Mouse (Mus musculus) splenic B cell, adult 2 months (primary cell): Measurements from ENCODE around the gene Slc43a3.

Experiments
- DNase-seq: peaks from one replicate; pipeline ENCODE4 v3.0.0-alpha.2; 2011; ENCODE audit warnings: low read depth, low spot score
- H3K27me3 ChIP-seq: 2 replicates; pipeline ENCODE4 v1.6.1; 2012; ENCODE audit warnings: mild to moderate bottlenecking, low read length, moderate library complexity, mixed read lengths; ENCODE audit not compliant: control insufficient read depth, poor library complexity, insufficient read depth, severe bottlenecking
- H3K36me3 ChIP-seq: 2 replicates; pipeline ENCODE4 v1.6.1; 2012; ENCODE audit warnings: mild to moderate bottlenecking, low read length, moderate library complexity, mixed read lengths; ENCODE audit not compliant: control insufficient read depth, poor library complexity, insufficient read depth, severe bottlenecking

The Slc43a3 gene

GRCm38 (mm10) chr2:84918188-84918587, 18.2 kb upstream of the Slc43a3 start:
- H3K36me3 ChIP-seq, result no peaks in the 10 kb centered on the region
- DNase-seq, result no peak
- H3K27me3 ChIP-seq, result no peaks in the 10 kb centered on the region

- H3K27me3 ChIP-seq, result no peaks in the 10 kb centered on the region
- H3K36me3 ChIP-seq, result no peaks in the 10 kb centered on the region
- DNase-seq, result no peak
Measured at GRCm38 (mm10) chr2:84919601-84920108, 16.7 kb upstream of the Slc43a3 start.

- Histone ChIP-seq H3K36me3 (no peaks in the 10 kb centered on the region), H3K27me3 (no peaks in the 10 kb centered on the region)
- DNase-seq, result peak; percentile 49
Measured at GRCm38 (mm10) chr2:84930186-84930585, 6.2 kb upstream of the Slc43a3 start.

- Histone ChIP-seq H3K36me3 (no peaks in the 10 kb centered on the region), H3K27me3 (no peaks in the 10 kb centered on the region)
- no peak for DNase-seq
Measured at GRCm38 (mm10) chr2:84933992-84934648, 2.3 kb upstream of the Slc43a3 start.

GRCm38 (mm10) chr2:84934649-84935007, 1.8 kb upstream of the Slc43a3 start:
- no peak for DNase-seq
- no peaks in the 10 kb centered on the region for H3K27me3 ChIP-seq
- H3K36me3 ChIP-seq, result no peaks in the 10 kb centered on the region

- no peaks in the 10 kb centered on the region for H3K27me3 ChIP-seq
- DNase-seq, result no peak
- H3K36me3 ChIP-seq, result no peaks in the 10 kb centered on the region
Measured at GRCm38 (mm10) chr2:84935065-84935464, 1.3 kb upstream of the Slc43a3 start.

DNA sequence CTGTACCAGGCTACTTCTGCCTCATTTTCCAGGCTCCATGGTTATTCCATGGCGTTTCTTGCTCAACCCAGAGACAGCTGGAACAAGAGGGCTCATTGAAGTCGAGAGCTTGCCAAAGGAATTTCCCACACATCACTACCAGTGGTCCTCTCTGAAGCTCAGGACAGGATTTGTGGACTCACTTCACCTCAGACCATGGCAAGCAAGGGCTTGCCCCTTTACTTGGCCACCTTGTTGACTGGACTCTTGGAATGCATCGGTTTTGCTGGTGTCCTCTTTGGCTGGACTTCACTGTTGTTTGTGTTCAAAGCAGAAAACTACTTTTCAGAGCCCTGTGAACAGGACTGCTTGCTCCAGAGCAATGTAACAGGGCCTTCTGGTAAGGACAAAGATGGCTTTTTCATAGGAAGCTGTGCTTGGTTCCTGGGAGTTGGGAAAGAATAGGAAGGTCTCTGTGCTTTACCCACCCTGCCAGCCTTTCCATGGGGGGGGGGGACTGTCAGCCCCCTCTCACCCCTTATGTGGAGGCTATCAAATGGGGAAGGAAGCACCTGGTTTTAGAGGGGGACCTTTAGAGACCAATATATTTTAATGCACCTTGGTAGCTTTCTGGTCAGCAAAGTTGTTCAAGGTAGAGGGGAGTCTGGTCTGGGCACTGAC, 1.2 kb downstream of the Slc43a3 start:
- Histone ChIP-seq H3K36me3 (no peaks in the 10 kb centered on the region), H3K27me3 (no peaks in the 10 kb centered on the region)
- no peak for DNase-seq

- Histone ChIP-seq H3K27me3 (no peaks in the 10 kb centered on the region), H3K36me3 (no peaks in the 10 kb centered on the region)
- peak; percentile 64 for DNase-seq
Measured at GRCm38 (mm10) chr2:84938249-84938946, 2.0 kb downstream of the Slc43a3 start.

GRCm38 (mm10) chr2:84939306-84939705, 2.9 kb downstream of the Slc43a3 start:
- peak; percentile 23 for DNase-seq
- H3K27me3 ChIP-seq, result no peaks in the 10 kb centered on the region

GRCm38 (mm10) chr2:84939711-84940110, 3.3 kb downstream of the Slc43a3 start:
- DNase-seq, result no peak
- Histone ChIP-seq H3K36me3 (no peaks in the 10 kb centered on the region), H3K27me3 (no peaks in the 10 kb centered on the region)

More at GRCm38 (mm10) chr2:84939306-84939705, 2.9 kb downstream of the Slc43a3 start:
- H3K36me3 ChIP-seq, result no peaks in the 10 kb centered on the region

DNA sequence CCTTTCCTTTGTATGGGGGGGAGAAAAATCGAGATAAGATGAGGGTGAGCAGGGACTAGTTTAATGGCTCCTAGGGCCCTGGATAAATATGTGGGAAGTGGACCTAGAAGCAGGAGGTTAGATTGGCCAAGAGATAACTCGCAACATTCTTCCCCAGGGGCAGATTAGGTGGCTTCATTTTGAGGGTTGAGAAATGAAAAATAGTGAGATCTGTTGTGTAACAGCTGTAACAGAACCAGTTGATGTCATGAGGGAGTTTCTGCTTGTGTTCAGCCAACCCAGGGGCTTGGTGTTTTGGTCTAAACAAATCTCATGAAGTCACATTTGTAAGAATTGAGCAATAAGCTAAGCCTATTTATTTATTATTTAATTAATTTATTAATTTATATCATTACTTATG, 5.0 kb downstream of the Slc43a3 start:
- DNase-seq, result no peak
- Histone ChIP-seq H3K27me3 (no peaks in the 10 kb centered on the region), H3K36me3 (no peaks in the 10 kb centered on the region)

DNA sequence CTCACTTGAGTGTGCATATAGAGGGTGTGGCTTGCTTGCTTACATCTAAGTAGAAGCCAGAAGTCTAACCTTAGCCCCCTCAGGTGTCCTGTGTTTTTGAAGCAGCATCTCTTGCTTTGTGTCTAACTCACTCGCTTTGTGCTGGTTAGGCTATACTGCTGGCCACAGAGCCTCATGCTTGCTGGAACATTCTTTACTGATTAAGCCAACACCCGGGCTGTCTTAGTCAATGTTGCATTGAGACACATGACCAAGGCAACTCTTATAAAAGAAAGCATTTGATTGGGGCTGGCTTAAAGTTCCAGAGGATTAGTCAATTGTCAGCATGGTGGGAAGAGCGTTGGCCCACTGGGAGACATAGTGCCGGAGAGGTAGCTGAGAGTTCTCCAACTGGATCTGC, 5.4 kb downstream of the Slc43a3 start:
- H3K27me3 ChIP-seq, result no peaks in the 10 kb centered on the region
- no peak for DNase-seq
- H3K36me3 ChIP-seq, result no peaks in the 10 kb centered on the region

DNA sequence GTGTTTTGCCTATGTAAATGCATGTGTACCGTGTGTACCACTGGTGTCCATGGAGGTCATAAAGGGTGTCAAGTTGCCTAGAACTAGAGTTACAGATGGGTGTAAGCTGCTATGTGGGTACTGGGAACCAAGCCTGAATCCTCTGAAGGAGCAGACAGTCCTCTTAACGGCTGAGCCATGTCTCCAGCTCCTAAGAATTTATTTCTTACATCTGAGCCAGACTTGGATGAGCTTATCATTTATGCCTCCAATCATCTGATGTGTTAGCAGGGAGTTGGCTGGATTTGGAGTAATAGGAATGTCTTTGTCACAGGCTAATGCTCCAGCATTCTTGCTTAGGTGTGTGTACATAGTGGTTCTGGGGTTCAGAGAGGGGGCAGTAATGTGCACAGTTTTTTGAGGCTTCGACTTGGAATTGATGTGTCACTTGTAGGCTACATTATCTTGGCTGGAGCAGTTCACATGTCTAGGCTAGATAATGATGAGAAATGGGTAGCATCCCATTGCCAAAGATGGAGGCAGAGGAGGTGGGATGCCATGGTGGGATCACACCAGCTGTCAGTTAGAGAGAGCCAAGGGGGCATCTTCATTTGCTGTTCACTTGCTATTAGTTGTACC, 10.9 kb downstream of the Slc43a3 start:
- Histone ChIP-seq H3K27me3 (no peaks in the 10 kb centered on the region), H3K36me3 (no peaks in the 10 kb centered on the region)
- no peak for DNase-seq

DNA sequence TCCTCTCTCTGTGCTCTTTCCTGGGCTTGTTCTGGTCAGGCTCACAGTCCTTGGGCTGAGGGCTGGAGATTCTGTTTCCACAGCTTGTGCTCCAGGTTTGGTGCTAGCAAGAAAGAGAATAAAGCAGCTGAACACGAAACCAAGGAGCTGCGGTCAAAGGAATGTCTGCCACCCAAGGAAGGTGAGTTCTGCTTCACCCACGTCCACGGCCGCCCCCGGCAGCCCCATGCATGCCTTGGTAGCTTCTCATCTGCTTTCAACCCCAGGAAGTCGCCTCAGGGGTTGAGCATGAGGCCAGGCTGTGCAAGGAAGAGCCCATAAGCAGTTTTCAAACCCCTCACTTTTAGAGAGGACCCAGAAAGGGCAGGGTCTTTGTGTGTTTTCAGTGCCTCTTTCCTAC, 11.9 kb downstream of the Slc43a3 start:
- no peak for DNase-seq
- H3K36me3 ChIP-seq, result no peaks in the 10 kb centered on the region
- no peaks in the 10 kb centered on the region for H3K27me3 ChIP-seq

- no peak for DNase-seq
- H3K36me3 ChIP-seq, result no peaks in the 10 kb centered on the region
- no peaks in the 10 kb centered on the region for H3K27me3 ChIP-seq
Measured at GRCm38 (mm10) chr2:84948721-84949120, 12.3 kb downstream of the Slc43a3 start.
